Mouse (Mus musculus) midbrain, embryonic 14.5 days (tissue): ENCODE results near the gene Senp3. TPM values are rescaled to one million over a fixed set of nuclear protein-coding genes. Genes with fewer than 3 reads are reported as not detected.

Experiments used
- ATAC-seq: fragments of 200-750 bp; cut with Nextera tagmentation; 2 replicates; pipeline ENCODE4 v1.8.0; 2017; ENCODE audit warnings: moderate number of reproducible peaks, moderate library complexity; ENCODE audit not compliant: low FRiP score, low TSS enrichment
- DNase-seq: peaks from one replicate; pipeline ENCODE4 v3.0.0-alpha.2; 2015
- H3K27ac ChIP-seq: fragments of 300-500 bp; sonication (generic); replicated peaks from 2 replicates; pipeline ENCODE4 v1.5.1; 2014; ENCODE audit warnings: mild to moderate bottlenecking, low read depth, low read length, moderate library complexity
- H3K27me3 ChIP-seq: fragments of 300-500 bp; sonication (generic); 2 replicates; pipeline ENCODE4 v1.6.1; 2014; ENCODE audit warnings: low read length, control low read depth, mixed read lengths; ENCODE audit not compliant: control insufficient read depth, insufficient read depth
- H3K36me3 ChIP-seq: fragments of 300-500 bp; sonication (generic); 2 replicates; pipeline ENCODE4 v1.6.1; 2014; ENCODE audit warnings: low read length, control low read depth; ENCODE audit not compliant: control insufficient read depth, insufficient read depth
- H3K4me1 ChIP-seq: fragments of 300-500 bp; sonication (generic); 2 replicates; pipeline ENCODE4 v1.6.1; 2014; ENCODE audit warnings: mild to moderate bottlenecking, antibody characterized with exemption, low read length, control low read depth; ENCODE audit not compliant: control insufficient read depth, insufficient read depth
- H3K4me2 ChIP-seq: fragments of 300-500 bp; sonication (generic); 2 replicates; pipeline ENCODE4 v1.6.1; 2014; ENCODE audit warnings: mild to moderate bottlenecking, low read length, moderate library complexity
- H3K4me3 ChIP-seq: fragments of 300-500 bp; sonication (generic); replicated peaks from 2 replicates; pipeline ENCODE4 v1.5.1; 2014; ENCODE audit warnings: low read depth, low read length
- H3K9ac ChIP-seq: fragments of 300-500 bp; sonication (generic); replicated peaks from 2 replicates; pipeline ENCODE4 v1.6.1; 2014; ENCODE audit warnings: mild to moderate bottlenecking, low read length, moderate library complexity
- H3K9me3 ChIP-seq: fragments of 300-500 bp; sonication (generic); 2 replicates; pipeline ENCODE4 v1.6.1; 2016; ENCODE audit warnings: low read length, control low read depth, mixed read lengths; ENCODE audit not compliant: control insufficient read depth
- WGBS: fragments of 180-500 bp; shearing (Covaris S2); extraction: QIAGEN DNeasy Blood & Tissue Kit; methylation state at CpG from one replicate; pipeline ENCODE4 v1.1.7; 2014; 5-methylcytosine and 5-hydroxymethylcytosine counted together
- polyA plus RNA-seq: library from polyadenylated mRNA; unstranded; fragments of >200 nt; fragmentation: Nextera tagmentation; extraction: Ambion mirVana; gene quantifications from 2 replicates; pipeline ENCODE4 v1.2.1, GENCODE M21; 2014

The Senp3 gene
- polyA plus RNA-seq, 1 experiment from 2014 or later: 103 TPM

- H3K4me1 ChIP-seq: peaks cover 8% of the 10 kb centered on the region
- no peak overlapping the region for H3K4me3 ChIP-seq
- H3K9ac ChIP-seq: no peak overlapping the region
- ATAC-seq (no peak), DNase-seq (no peak)
- no peaks in the 10 kb centered on the region for H3K36me3 ChIP-seq
- H3K9me3 ChIP-seq: no peaks in the 10 kb centered on the region; the same call in 1 of the 2 replicates
- H3K4me2 ChIP-seq: no peak overlapping the region
- no peak overlapping the region for H3K27ac ChIP-seq
- whole genome bisulfite sequencing: 92% methylated on average over 3 of the region's 3 CpGs
- no peaks in the 10 kb centered on the region for H3K27me3 ChIP-seq
Measured at GRCm38 (mm10) chr11:69697396-69697795, 15.5 kb upstream of the Senp3 start.

GRCm38 (mm10) chr11:69695361-69696181 is 13.7 kb upstream of the Senp3 start, which contains the start of the genes Tnfsf12 and Tnfsfm13:
Gene Tnfsf12 (minus strand): TSS chr11:69695849.
Gene Tnfsfm13 (minus strand): TSS chr11:69696098.
- Histone ChIP-seq H3K27ac (no peak within 1 kb of the TSS; the same call in 1 of the 2 replicates), H3K9me3 (no peaks in the 10 kb centered on the region; the same call in 1 of the 2 replicates)
- no peak for ATAC-seq

DNA sequence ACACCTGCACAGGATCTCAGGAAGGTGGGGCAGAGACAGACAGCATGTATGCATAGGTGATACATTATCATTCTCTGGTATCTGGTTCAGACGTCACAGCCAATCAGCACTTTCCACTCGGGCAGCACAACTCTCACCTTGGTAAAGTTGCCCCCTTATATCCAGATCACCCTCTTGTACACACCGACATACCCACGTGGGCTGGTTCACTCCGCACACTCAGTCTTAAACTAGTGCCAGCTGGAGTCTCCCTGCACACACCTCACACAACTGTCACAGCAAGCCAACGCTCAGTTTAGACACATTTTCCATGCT is 13.1 kb upstream of the Senp3 start:
- H3K4me1 ChIP-seq: peaks cover 8% of the 10 kb centered on the region
- no peaks in the 10 kb centered on the region for H3K27me3 ChIP-seq
- H3K9ac ChIP-seq: peak overlapping the region; percentile 69; the same call in 1 of the 2 replicates
- WGBS: 26% methylated on average over 6 of the region's 6 CpGs
- no peak overlapping the region for H3K27ac ChIP-seq
- ATAC-seq (no peak), DNase-seq (no peak)
- no peaks in the 10 kb centered on the region for H3K36me3 ChIP-seq
- no peaks in the 10 kb centered on the region; the same call in 1 of the 2 replicates for H3K9me3 ChIP-seq
- H3K4me3 ChIP-seq: peak overlapping the region; percentile 41
- H3K4me2 ChIP-seq: peak overlapping the region; percentile 84

More at GRCm38 (mm10) chr11:69695361-69696181, 13.7 kb upstream of the Senp3 start, which contains the start of the genes Tnfsf12 and Tnfsfm13:
- peaks cover 8% of the 10 kb centered on the region for H3K4me1 ChIP-seq
- H3K27me3 ChIP-seq: no peaks in the 10 kb centered on the region
- WGBS: 2% methylated on average over 41 of the region's 41 CpGs
- peak within 1 kb of the TSS; percentile 41 for H3K4me3 ChIP-seq
- peak within 1 kb of the TSS; percentile 84 for H3K4me2 ChIP-seq
- H3K36me3 ChIP-seq: no peaks in the 10 kb centered on the region
- H3K9ac ChIP-seq: peak within 1 kb of the TSS; percentile 69
- DNase-seq: peak; percentile 43

- Histone ChIP-seq H3K36me3 (no peaks in the 10 kb centered on the region), H3K9ac (0 out of 2 replicates have a peak overlapping the region, but pooled peaks have one; percentile 12), H3K4me1 (peaks cover 8% of the 10 kb centered on the region), H3K9me3 (no peaks in the 10 kb centered on the region), H3K4me3 (no peak overlapping the region), H3K27me3 (no peaks in the 10 kb centered on the region), H3K4me2 (no peak overlapping the region), H3K27ac (no peak overlapping the region)
- ATAC-seq: no peak
- 35% methylated on average over 11 of the region's 11 CpGs for WGBS
- DNase-seq: peak; percentile 31
Measured at GRCm38 (mm10) chr11:69693421-69693965, 11.6 kb upstream of the Senp3 start.

GRCm38 (mm10) chr11:69692863-69693262 is 11.0 kb upstream of the Senp3 start:
- no peaks in the 10 kb centered on the region for H3K9me3 ChIP-seq
- H3K4me2 ChIP-seq: no peak overlapping the region
- H3K9ac ChIP-seq: no peak overlapping the region
- H3K4me1 ChIP-seq: peaks cover 8% of the 10 kb centered on the region
- DNase-seq (no peak), ATAC-seq (no peak)
- H3K36me3 ChIP-seq: no peaks in the 10 kb centered on the region
- no peak overlapping the region for H3K27ac ChIP-seq
- WGBS: 84% methylated on average over 6 of the region's 6 CpGs
- no peaks in the 10 kb centered on the region for H3K27me3 ChIP-seq
- no peak overlapping the region for H3K4me3 ChIP-seq

DNA sequence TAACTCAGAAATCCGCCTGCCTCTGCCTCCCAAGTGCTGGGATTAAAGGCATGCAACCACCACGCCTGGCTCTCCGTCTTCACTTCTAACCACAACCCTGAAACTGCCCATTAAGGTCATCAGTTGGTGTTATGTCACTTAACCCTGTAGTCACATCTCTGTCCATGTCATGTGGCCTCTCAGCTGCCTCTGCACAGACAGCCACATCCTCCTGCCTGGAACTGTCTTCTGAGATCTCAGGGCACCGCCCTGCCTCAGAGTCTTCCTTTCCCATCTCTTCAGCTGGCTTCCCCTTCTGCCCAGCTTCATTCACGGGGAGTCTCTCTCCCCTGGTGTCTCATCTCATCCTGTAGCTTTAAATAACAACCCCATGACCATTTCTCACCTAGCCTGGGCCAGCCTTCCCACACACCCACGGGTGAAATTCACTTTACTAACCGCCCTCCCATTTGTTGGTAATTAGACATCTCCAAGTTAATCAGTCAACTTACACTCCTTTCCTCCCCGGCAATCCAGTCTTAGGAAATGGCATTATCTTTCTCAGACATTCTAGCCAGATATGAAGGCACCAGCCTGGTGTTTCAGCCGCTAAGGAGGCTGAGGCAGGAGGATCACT is 10.4 kb upstream of the Senp3 start:
- no peaks in the 10 kb centered on the region for H3K27me3 ChIP-seq
- 85% methylated on average over 9 of the region's 9 CpGs for WGBS
- ATAC-seq: no peak

GRCm38 (mm10) chr11:69689891-69690290 is 8.0 kb upstream of the Senp3 start:
- Histone ChIP-seq H3K27me3 (no peaks in the 10 kb centered on the region), H3K27ac (no peak overlapping the region), H3K4me1 (no peaks in the 10 kb centered on the region), H3K9me3 (no peaks in the 10 kb centered on the region), H3K36me3 (no peaks in the 10 kb centered on the region), H3K4me3 (no peak overlapping the region), H3K4me2 (no peak overlapping the region), H3K9ac (no peak overlapping the region)
- no peak for ATAC-seq
- no peak for DNase-seq
- 93% methylated on average over 1 of the region's 1 CpGs for WGBS

More for the DNA sequence above, 10.4 kb upstream of the Senp3 start:
- H3K9me3 ChIP-seq: no peaks in the 10 kb centered on the region
- DNase-seq: no peak
- no peaks in the 10 kb centered on the region for H3K36me3 ChIP-seq
- no peak overlapping the region for H3K27ac ChIP-seq
- H3K9ac ChIP-seq: no peak overlapping the region
- H3K4me1 ChIP-seq: peaks cover 8% of the 10 kb centered on the region
- no peak overlapping the region for H3K4me2 ChIP-seq
- H3K4me3 ChIP-seq: no peak overlapping the region

DNA sequence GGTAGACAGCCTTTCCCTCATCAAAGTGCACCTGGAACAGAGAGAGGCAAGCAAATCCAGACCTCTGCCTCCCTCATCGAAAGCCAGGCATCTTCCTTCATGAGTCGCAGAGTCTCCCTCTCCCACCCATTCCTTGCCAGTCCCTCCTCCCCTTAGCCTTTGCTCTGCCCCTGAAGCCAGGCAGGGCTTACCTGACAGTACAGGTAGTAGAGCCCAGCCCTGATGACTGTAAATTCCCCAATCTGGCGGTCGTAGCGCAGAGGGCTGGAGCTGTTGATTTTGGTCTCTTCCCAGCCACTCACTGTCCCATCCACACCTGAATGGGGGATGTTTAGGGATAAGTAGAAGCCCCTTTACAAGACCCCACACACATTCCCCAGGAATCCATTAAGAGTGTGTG is 5.2 kb upstream of the Senp3 start:
- no peak overlapping the region for H3K9ac ChIP-seq

More for the DNA sequence above, 5.2 kb upstream of the Senp3 start:
- H3K9me3 ChIP-seq: no peaks in the 10 kb centered on the region
- H3K27ac ChIP-seq: no peak overlapping the region
- H3K36me3 ChIP-seq: no peaks in the 10 kb centered on the region
- H3K4me2 ChIP-seq: no peak overlapping the region
- ATAC-seq (no peak), DNase-seq (no peak)
- H3K4me1 ChIP-seq: peaks cover 7% of the 10 kb centered on the region
- no peak overlapping the region for H3K4me3 ChIP-seq
- no peaks in the 10 kb centered on the region for H3K27me3 ChIP-seq
- WGBS: 56% methylated on average over 5 of the region's 5 CpGs
